Mouse (Mus musculus): ENCODE measurements around the gene Plppr4.

DNA sequence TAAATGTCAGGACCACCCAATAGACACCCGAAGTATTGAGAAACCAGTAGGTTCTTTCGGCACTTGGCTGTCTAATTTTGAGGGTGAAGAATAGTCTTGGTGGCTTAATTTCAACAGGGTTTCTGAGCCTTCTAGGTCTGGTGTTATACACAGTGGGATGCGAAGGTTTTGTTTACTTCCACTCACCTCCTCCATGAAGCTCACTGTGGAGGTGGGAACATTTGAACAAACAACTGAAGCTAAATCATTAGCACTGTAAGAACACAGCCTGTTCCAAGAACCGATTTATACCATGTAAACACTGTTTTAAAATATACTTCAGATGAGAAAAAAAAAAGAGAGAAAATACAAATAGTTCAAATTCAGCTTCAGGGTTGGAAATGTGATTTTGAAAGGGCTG is 47.3 kb downstream of the Plppr4 start:
- no peak for TF ChIP-seq EP300 (IDR thresholded peaks at IDR 0.05)
- no peak for TF ChIP-seq CTCF (IDR thresholded peaks at IDR 0.05)

Data from lung, postnatal 0 days (tissue).